Mouse (Mus musculus): ENCODE measurements around the gene Serpina3g. TPM values are rescaled to one million over a fixed set of nuclear protein-coding genes. Genes with fewer than 3 reads are reported as not detected.

The Serpina3g gene
- total RNA-seq, 2 experiments from 2014 or later: 10.4 to 20.9 TPM

DNA sequence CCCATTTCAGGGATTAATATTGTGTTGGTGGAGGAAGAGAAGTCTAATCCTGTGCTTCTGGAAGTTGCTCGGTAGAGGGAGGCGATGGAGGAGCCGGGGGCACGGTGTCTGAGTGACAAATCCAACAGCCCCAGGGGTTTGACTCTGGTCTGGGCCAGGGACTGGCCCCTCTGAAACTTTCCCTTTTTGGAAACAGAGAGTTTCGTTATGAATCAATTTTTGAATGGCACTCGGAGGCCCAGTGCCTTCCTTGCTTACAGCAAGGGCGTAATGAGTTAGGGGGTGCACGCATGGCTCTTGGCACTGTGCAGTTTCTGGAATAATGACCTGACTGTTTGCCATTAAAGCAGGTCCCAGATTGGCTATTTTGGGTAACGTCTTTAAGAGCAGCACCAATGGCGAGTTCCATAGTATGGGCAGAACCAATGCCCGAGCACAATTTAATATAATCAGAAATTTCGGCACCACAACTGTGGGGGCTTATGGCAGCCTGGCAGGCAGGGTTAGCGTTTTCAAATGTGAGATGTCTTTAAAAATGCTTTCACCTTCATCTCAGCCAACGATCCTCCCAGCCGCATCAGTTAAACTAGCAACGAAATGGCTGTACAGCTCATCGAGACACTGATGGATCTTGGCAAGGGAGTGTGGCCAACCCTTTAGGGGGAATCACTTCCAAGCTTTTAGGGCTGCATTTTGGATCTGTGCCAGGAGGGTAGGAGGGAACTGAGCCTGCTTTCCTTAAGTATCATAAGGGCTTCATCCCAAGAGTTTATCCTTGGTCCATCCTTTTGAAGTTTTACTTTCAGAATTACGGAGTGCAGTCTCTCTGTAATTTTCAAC, 42.4 kb downstream of the Serpina3g start:
- DNase-seq (ENCODE audit: low spot score in 2 of 2): no peak

- DNase-seq (ENCODE audit: low spot score in 2 of 2): no peak
Observed at GRCm38 (mm10) chr12:104279056-104279435, 43.0 kb downstream of the Serpina3g start.

- no peak for DNase-seq (ENCODE audit: low spot score in 2 of 2)
Observed at GRCm38 (mm10) chr12:104283380-104283779, 47.3 kb downstream of the Serpina3g start.

DNA sequence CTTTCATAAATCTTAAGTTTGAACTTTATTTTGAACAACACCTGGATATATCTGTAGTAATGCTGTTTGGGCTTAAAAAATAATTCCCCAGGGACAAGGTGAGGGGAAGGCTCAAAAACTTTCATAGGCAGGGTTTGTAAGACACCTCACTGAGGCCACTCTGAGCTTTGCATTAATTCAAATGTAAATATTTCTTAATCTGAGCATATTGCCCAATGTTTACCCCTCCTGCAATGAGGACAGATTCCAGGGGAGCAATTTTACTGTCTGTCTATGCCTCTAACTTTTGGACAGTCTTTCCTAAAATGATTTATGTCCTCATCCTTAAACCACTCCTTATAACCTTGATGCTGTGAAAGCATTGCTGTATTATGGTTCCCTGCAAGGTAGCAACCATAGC, 52.3 kb downstream of the Serpina3g start:
- no peak for DNase-seq (ENCODE audit: low spot score in 2 of 2)

- DNase-seq (ENCODE audit: low spot score in 2 of 2): no peak
Observed at GRCm38 (mm10) chr12:104289872-104290271, 53.8 kb downstream of the Serpina3g start.

Other genes with a start within 250 kb of the Serpina3g start
- gene Serpina11, start 246.3 kb upstream of the Serpina3g start, total RNA-seq (2021): 10 to 100 TPM in 1 of 2 experiments, under 1 TPM in 1; 0.53 to 23.8 TPM
- under 1 TPM in 1 of 2 experiments, not detected in 1; 0.17 TPM for gene Serpina9, start 222.5 kb upstream of the Serpina3g start, total RNA-seq (2021)
- under 1 TPM in 1 of 2 experiments, not detected in 1; 0.08 TPM for gene Serpina12, start 191.8 kb upstream of the Serpina3g start, total RNA-seq (2021)
- under 1 TPM; 0.22 to 0.51 TPM for gene Serpina5, start 135.1 kb upstream of the Serpina3g start, total RNA-seq (2021)
- gene Serpina3a, start 123.5 kb upstream of the Serpina3g start, total RNA-seq (2021): not detected
- under 1 TPM in 1 of 2 experiments, not detected in 1; 0.70 TPM for gene Serpina3b, start 108.2 kb upstream of the Serpina3g start, total RNA-seq (2021)
- 1 to 10 TPM; 2.0 to 3.2 TPM for gene Serpina3c, start 82.4 kb upstream of the Serpina3g start, total RNA-seq (2021)
- gene Serpina3f, start 21.7 kb upstream of the Serpina3g start, total RNA-seq (2021): 1 to 10 TPM in 1 of 2 experiments, under 1 TPM in 1; 0.84 to 1.9 TPM
- under 1 TPM; 0.28 to 0.50 TPM for gene Serpina3i, start 26.9 kb downstream of the Serpina3g start, total RNA-seq (2021)
- not detected for gene Serpina3j, start 78.3 kb downstream of the Serpina3g start, total RNA-seq (2021)
- gene Serpina3k, start 102.2 kb downstream of the Serpina3g start, total RNA-seq (2021): 100 to 1,000 TPM in 1 of 2 experiments, 1 to 10 TPM in 1; 2.3 to 117 TPM
- 10 to 100 TPM in 1 of 2 experiments, 1 to 10 TPM in 1; 1.1 to 35.8 TPM for gene Serpina3m, start 102.2 kb downstream of the Serpina3g start, total RNA-seq (2021)
- 10 to 100 TPM in 1 of 2 experiments, 1 to 10 TPM in 1; 2.4 to 57.1 TPM for gene Serpina3n, start 170.5 kb downstream of the Serpina3g start, total RNA-seq (2021)
- gene Gsc, start 237.1 kb downstream of the Serpina3g start, total RNA-seq (2021): under 1 TPM; 0.31 to 0.39 TPM